Mouse (Mus musculus) CH12.LX (cell line): ENCODE data around the gene Mtf1. TPM values are rescaled to one million over a fixed set of nuclear protein-coding genes. Genes with fewer than 3 reads are reported as not detected.

Experiments used
- DNase-seq: peaks from one replicate; pipeline ENCODE4 v3.0.0-alpha.2; 2013; ENCODE audit errors: extremely low read depth
- H3K27ac ChIP-seq: 2 replicates; pipeline ENCODE4 v1.5.1; 2012; ENCODE audit warnings: low read depth, mild to moderate bottlenecking, control low read depth, moderate library complexity; ENCODE audit not compliant: insufficient read depth
- H3K27me3 ChIP-seq: replicated peaks from 2 replicates; pipeline ENCODE3; 2012; ENCODE audit warnings: inconsistent platforms
- H3K36me3 ChIP-seq, 2 experiments: replicated peaks in 1 of 2; 2 replicates each; pipeline versions ENCODE3 to v1.6.1; 2012; ENCODE audit warnings: inconsistent platforms in 1 of 2, low read length in 1 of 2, mild to moderate bottlenecking in 1 of 2, mixed read lengths in 1 of 2, moderate library complexity in 1 of 2; ENCODE audit not compliant: control insufficient read depth in 1 of 2, insufficient read depth in 1 of 2
- H3K4me1 ChIP-seq, 2 experiments: 2 replicates each; pipeline ENCODE4 v1.6.1; 2012; ENCODE audit warnings: inconsistent platforms in 1 of 2, moderate library complexity in 1 of 2; ENCODE audit not compliant: insufficient read depth in 2 of 2, control insufficient read depth in 1 of 2
- H3K4me2 ChIP-seq: 2 replicates; pipeline ENCODE4 v1.6.1; 2012; ENCODE audit warnings: low read depth, mild to moderate bottlenecking, control low read depth; ENCODE audit not compliant: poor library complexity, insufficient read depth, severe bottlenecking
- H3K4me3 ChIP-seq, 3 experiments: fragments of 150-350 bp in 1 of 3; sonication (generic) in 1 of 3; replicated peaks in 1 of 3; 2 replicates each; pipeline versions ENCODE3 to v1.5.1; 2011 to 2012; ENCODE audit warnings: low read depth in 2 of 3, low read length in 2 of 3, mild to moderate bottlenecking in 2 of 3, moderate library complexity in 2 of 3, control low read depth in 1 of 3, improper control_type of control experiment in 1 of 3, inconsistent platforms in 1 of 3, mixed read lengths in 1 of 3; ENCODE audit not compliant: poor library complexity in 1 of 3
- H3K79me2 ChIP-seq: replicated peaks from 2 replicates; pipeline ENCODE4 v1.6.1; 2012; ENCODE audit warnings: mild to moderate bottlenecking, moderate library complexity; ENCODE audit not compliant: control insufficient read depth, poor library complexity, insufficient read depth, severe bottlenecking; ENCODE audit errors: extremely low read depth
- H3K9ac ChIP-seq: 2 replicates; pipeline ENCODE4 v1.6.1; 2012; ENCODE audit warnings: low read depth, mild to moderate bottlenecking, control low read depth, moderate library complexity; ENCODE audit not compliant: insufficient read depth
- H3K9me3 ChIP-seq: replicated peaks from 2 replicates; pipeline ENCODE3; 2012; ENCODE audit warnings: low read length, inconsistent platforms, mixed read lengths
- CHD2 ChIP-seq: IDR thresholded peaks from 2 replicates; pipeline ENCODE4 v1.6.1; 2011; ENCODE audit warnings: low read length, improper control_type of control experiment
- ETS1 ChIP-seq: conservative IDR thresholded peaks from 2 replicates; pipeline ENCODE4 v1.6.1; 2012; ENCODE audit warnings: low read depth, mild to moderate bottlenecking, inconsistent platforms, low read length, improper control_type of control experiment, moderate library complexity
- GABPA ChIP-seq: IDR thresholded peaks from 2 replicates; pipeline ENCODE4 v1.6.1; 2012; ENCODE audit warnings: low read depth, low read length, improper control_type of control experiment, inconsistent platforms; ENCODE audit not compliant: insufficient replicate concordance
- MAX ChIP-seq: IDR thresholded peaks from 2 replicates; pipeline ENCODE4 v1.6.1; 2011; ENCODE audit warnings: low read length, improper control_type of control experiment
- MXI1 ChIP-seq: IDR thresholded peaks from 2 replicates; pipeline ENCODE4 v1.6.1; 2011; ENCODE audit warnings: mild to moderate bottlenecking, low read depth, low read length, improper control_type of control experiment
- NRF1 ChIP-seq: IDR thresholded peaks from 2 replicates; pipeline ENCODE4 v1.6.1; 2014; ENCODE audit warnings: low read depth, mild to moderate bottlenecking, inconsistent platforms, low read length, improper control_type of control experiment, moderate library complexity
- POLR2A ChIP-seq: IDR thresholded peaks from 2 replicates; pipeline ENCODE4 v1.6.1; 2011; ENCODE audit warnings: low read depth, mild to moderate bottlenecking, improper control_type of control experiment, low read length
- SMC3 ChIP-seq: IDR thresholded peaks from 2 replicates; pipeline ENCODE4 v1.6.1; 2011; ENCODE audit warnings: low read depth, low read length, improper control_type of control experiment
- dilution Hi-C: fragments of 300-500 bp; cut with MboI; formaldehyde crosslinking; loops from 2 replicates; pipeline ENCODE4 v1.14.3; 2020; ENCODE audit warnings: low sequenced_read_pairs; ENCODE audit not compliant: extremely low pct_unique_long_range_greater_than_20kb, extremely low pct_ligation_motif_present
- in situ Hi-C: fragments of 300-500 bp; cut with MboI; formaldehyde crosslinking; loops from 3 replicates; pipeline ENCODE4 v1.14.3; 2019; ENCODE audit warnings: low sequenced_read_pairs, low pct_ligation_motif_present, low pct_unique_long_range_greater_than_20kb, mixed read lengths
- polyA plus RNA-seq: library from polyadenylated mRNA; unstranded; fragments of >175 nt; gene quantifications from 2 replicates; pipeline ENCODE4 v1.2.1, GENCODE M21; 2012; ENCODE audit warnings: low read depth; ENCODE audit not compliant: insufficient read length
- total RNA-seq, 2 experiments: library from RNA; depleted of rRNA; stranded (reverse); fragments of 300-350 nt in 1 of 2; fragments of >200 nt in 1 of 2; gene quantifications; 2 replicates each; pipeline ENCODE4 v1.2.3; 2012 to 2014

Gene Mtf1
- total and polyA plus RNA-seq, 3 experiments = 6.8 to 19.8 (median 9.8) TPM

DNA sequence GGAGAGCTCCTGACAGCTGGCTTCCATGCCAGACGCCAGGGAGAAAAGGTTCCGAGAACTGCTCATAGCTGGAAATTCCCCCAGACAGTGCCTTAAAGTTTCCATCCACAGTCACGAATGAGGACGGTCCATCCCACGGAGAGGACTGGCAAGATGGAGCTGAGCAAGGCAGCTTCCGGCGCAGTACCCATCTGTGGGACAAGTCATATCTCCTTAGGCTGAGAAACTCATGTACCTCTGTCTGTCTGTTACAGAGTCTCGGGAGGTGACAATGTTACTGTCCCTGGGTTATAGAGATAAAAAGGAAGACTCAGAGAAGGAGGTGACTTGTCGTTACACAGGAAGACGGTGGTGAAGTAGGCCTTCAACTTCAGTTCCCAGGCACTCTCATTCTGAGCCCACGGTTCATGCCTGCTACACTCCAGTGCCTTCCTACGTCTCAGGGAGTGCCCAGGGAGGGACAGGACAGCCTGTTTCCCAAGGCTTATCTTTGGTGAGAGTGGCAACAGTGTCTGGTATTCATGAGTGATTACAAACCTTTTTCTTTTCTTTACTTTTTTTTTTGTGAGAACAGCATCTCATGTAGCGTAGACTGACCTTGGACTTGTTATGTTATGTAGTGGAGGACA, 32.8 kb upstream of the Mtf1 start:
- peaks cover 0 to 16% of the 10 kb centered on the region in 2 experiments; a peak in 2 of 4 replicates for H3K4me1 ChIP-seq
- H3K27me3 ChIP-seq = no peaks in the 10 kb centered on the region
- dilution Hi-C loops (no loop called here), in situ Hi-C loops (loop anchor here (25.0 kb wide), 1 partner anchor 293 kb away; the partner anchor contains the start of genes Dnali1 and Snip1)
- no peak overlapping the region for H3K9ac ChIP-seq
- H3K9me3 ChIP-seq = no peaks in the 10 kb centered on the region
- no peak overlapping the region for H3K4me2 ChIP-seq
- H3K4me3 ChIP-seq = no peak overlapping the region
- TF ChIP-seq GABPA = no peak
- TF ChIP-seq ETS1 = no peak
- no peak for DNase-seq
- peaks cover 6 to 66% of the 10 kb centered on the region in 2 experiments for H3K36me3 ChIP-seq
- H3K79me2 ChIP-seq = peaks cover 21% of the 10 kb centered on the region
- no peak overlapping the region for H3K27ac ChIP-seq

DNA sequence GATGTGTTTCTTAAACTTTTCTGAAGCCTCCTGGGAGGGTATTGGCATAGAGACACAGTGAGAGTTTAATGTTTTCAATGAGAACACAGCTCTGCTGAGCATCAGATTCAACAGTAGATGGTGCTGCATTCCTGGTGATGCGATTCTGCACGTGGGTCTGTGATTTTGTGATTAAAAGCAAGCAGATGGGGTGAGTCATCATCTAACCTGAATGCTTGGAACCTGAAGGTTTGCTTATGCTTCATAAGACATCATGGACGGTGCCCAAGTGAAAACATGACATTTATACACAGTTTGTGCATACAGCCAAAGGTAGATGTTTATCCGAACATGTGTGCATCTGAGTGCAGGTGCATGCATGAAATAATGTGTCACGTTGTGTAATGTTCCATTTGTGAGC, 31.3 kb upstream of the Mtf1 start:
- H3K36me3 ChIP-seq = peaks cover 9 to 68% of the 10 kb centered on the region in 2 experiments
- no peak for DNase-seq
- no peak for TF ChIP-seq CHD2
- H3K4me3 ChIP-seq = no peak overlapping the region
- H3K9ac ChIP-seq = no peak overlapping the region
- H3K9me3 ChIP-seq = no peaks in the 10 kb centered on the region
- H3K27ac ChIP-seq = no peak overlapping the region
- H3K27me3 ChIP-seq = no peaks in the 10 kb centered on the region
- H3K79me2 ChIP-seq = peaks cover 21% of the 10 kb centered on the region
- H3K4me1 ChIP-seq = peaks cover 0 to 16% of the 10 kb centered on the region in 2 experiments; a peak in 2 of 4 replicates
- no peak overlapping the region for H3K4me2 ChIP-seq
- dilution Hi-C loops (no loop called here), in situ Hi-C loops (loop anchor here (25.0 kb wide), 1 partner anchor 292 kb away; the partner anchor contains the start of genes Dnali1 and Snip1)

- Histone ChIP-seq H3K4me1 (peaks cover 0 to 16% of the 10 kb centered on the region in 2 experiments; a peak in 2 of 4 replicates), H3K9me3 (no peaks in the 10 kb centered on the region), H3K4me3 (no peak overlapping the region), H3K4me2 (no peak overlapping the region), H3K9ac (no peak overlapping the region)
- no peak for DNase-seq
- in situ Hi-C loops = loop anchor here (25.0 kb wide), 1 partner anchor 290 kb away; the partner anchor contains the start of genes Dnali1 and Snip1
- no peak for TF ChIP-seq MXI1
- TF ChIP-seq POLR2A = no peak
- no peak for TF ChIP-seq CHD2
- no peak for TF ChIP-seq NRF1
- TF ChIP-seq MAX = no peak
- TF ChIP-seq SMC3 = no peak
- TF ChIP-seq, all 38 proteins: peak for 0
- Histone ChIP-seq H3K27ac (no peak overlapping the region), H3K27me3 (no peaks in the 10 kb centered on the region), H3K36me3 (peaks cover 15 to 69% of the 10 kb centered on the region in 2 experiments), H3K79me2 (peaks cover 21% of the 10 kb centered on the region)
- dilution Hi-C loops = no loop called here
Observed at GRCm38 (mm10) chr4:124772125-124772524, 29.8 kb upstream of the Mtf1 start.
